Mouse (Mus musculus): ENCODE measurements at regions not wholly inside any gene's neighbourhood (a gene's known extent, or its start where the extent isn't known, plus 50 kb on each side); places are given as distances from the start of the nearest gene placed in this dataset.
A peak's percentile ranks its signal among the peaks of the same experiment; 100 is the strongest.

DNA sequence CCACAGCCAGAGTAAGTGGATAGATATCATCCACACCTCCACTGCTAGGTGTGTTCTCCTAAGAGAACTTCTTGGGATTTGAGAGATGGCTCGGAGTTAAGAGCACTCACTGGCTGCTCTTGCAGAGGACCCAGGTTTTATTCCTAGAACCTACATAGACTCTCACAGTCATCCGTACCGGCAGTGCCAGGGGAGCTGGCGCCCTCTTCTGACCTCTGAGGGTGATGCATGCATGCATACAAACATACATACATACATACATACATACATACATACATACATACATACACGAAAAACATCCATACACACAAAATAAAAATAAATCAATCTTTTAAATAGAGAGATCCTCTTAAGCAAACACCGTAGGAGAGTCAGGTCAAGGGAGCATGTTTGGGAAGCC is 70.1 kb upstream of the Ipo5 start:
- H3K4me3 ChIP-seq: no peak overlapping the region
- H3K36me3 ChIP-seq (ENCODE audit: poor library complexity, severe bottlenecking): no peaks in the 10 kb centered on the region
- WGBS: 82% methylated on average over 6 of the region's 6 CpGs
- H3K27ac ChIP-seq: no peak overlapping the region
- no peak overlapping the region for H3K9ac ChIP-seq
- no peaks in the 10 kb centered on the region for H3K27me3 ChIP-seq
- H3K4me2 ChIP-seq: no peak overlapping the region
- no peaks in the 10 kb centered on the region for H3K4me1 ChIP-seq
- no peaks in the 10 kb centered on the region for H3K9me3 ChIP-seq (replicated peaks)
- no peak for ATAC-seq

DNA sequence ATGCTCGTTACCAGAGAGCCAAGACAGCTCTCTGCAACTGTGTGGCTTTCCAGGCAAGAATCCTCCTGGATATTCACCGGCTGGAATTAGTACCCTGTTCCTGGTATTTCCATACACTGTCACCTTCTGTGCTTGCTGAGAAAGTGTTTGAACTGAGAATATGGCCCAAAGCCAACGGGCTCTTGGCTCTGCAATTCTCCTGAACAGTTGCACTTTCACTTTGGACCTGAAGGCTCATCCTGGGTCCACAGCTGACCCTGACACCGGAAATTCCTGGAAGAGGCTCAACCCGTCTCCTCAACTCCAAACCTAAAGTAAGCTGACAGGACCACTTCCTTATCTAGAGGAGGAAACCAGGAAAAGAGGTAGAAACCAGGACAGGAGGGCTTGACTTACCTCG is 69.7 kb upstream of the Ipo5 start:
- Histone ChIP-seq H3K9ac (no peak overlapping the region), H3K27me3 (no peaks in the 10 kb centered on the region), H3K9me3 (replicated peaks) (no peaks in the 10 kb centered on the region), H3K4me3 (no peak overlapping the region), H3K4me2 (no peak overlapping the region), H3K36me3 (ENCODE audit: poor library complexity, severe bottlenecking) (no peaks in the 10 kb centered on the region), H3K27ac (no peak overlapping the region), H3K4me1 (no peaks in the 10 kb centered on the region)
- WGBS: 87% methylated on average over 6 of the region's 6 CpGs
- no peak for ATAC-seq

DNA sequence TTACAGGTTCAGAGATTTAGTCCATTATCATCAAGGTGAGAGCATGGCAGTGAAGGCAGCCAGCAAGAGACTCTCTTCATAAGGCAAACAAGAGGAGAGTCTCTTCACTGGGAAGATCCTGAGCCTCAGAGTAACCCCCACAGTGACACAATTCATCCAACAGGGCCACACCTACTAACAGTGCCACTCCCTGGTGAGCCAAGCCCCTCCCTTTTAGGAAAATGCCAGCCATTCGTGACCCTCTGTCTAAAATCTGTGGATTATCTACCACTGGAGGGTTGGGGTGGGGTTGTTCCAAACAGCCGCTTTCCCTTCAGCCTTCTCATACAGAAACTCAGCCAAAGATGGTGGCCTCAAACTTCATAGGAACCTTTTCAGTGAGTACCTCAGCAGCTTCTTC is 65.9 kb upstream of the Ipo5 start:
- Histone ChIP-seq H3K27me3 (no peaks in the 10 kb centered on the region), H3K4me1 (peaks cover 7% of the 10 kb centered on the region; the same call in 1 of the 2 replicates), H3K4me2 (no peak overlapping the region), H3K36me3 (ENCODE audit: poor library complexity, severe bottlenecking) (no peaks in the 10 kb centered on the region), H3K4me3 (no peak overlapping the region), H3K9ac (no peak overlapping the region), H3K9me3 (replicated peaks) (no peaks in the 10 kb centered on the region), H3K27ac (no peak overlapping the region)
- 68% methylated on average over 2 of the region's 2 CpGs for WGBS
- no peak for ATAC-seq

DNA sequence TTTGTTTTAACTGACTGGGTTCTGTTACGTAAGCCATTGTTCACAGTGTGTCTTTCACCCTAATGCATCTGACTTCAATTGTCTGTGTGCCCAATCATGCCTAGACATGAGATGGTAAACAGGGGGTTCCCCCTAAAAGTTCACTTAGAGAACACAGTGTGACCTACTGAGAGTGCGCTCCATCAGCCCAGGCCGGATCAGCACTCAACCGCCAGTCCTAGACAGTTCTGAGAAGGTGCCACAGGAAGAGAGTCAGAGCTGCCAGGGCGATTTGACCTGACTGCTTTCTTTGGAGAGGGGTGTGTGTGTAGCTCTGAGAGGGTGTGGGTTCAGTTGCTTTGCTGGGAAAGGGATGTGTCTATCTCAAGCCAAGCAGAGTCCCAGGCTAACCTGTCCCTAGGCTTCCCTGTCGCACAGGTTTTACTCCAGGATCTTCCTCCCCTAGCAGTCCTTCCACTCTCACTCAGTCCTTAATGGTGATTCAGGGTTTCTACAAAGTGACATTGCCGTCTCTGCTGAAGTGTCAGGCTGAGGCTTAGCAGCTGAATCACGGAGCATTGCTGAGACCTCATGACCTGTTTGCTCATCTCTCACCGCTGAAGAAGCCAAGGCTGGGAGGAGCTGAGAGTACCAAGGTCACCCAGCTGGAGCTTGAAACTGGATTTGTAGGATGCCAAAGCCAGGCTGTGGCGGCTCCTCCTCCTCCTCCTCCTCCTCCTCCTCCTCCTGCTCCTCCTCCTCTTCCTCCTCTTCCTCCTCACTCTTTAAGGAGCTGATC is 64.8 kb upstream of the Ipo5 start:
- ATAC-seq: no peak
- WGBS: 74% methylated on average over 10 of the region's 10 CpGs

DNA sequence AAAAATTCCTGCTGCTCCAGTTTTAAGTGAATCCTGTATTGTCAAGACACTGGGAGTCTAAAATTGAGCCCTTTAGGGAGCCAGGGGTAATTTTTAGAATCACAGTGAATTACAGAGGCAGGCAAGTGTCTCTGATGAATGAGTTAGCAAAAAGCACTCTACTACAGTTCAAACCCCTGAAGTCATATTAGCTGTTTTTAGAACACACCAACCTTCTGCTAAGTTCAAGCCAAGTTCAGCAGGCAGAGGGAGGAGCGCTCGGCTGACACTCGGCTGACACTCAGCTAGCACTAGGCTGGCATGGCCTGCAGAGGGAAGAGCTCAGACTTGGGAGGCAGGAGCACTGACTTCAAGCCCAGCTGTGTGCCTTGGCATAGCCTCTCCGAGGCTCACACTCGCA is 64.0 kb upstream of the Ipo5 start:
- no peak for ATAC-seq
- Histone ChIP-seq H3K9me3 (replicated peaks) (no peaks in the 10 kb centered on the region), H3K9ac (no peak overlapping the region), H3K27me3 (no peaks in the 10 kb centered on the region), H3K4me1 (peaks cover 7% of the 10 kb centered on the region; the same call in 1 of the 2 replicates), H3K4me2 (no peak overlapping the region), H3K36me3 (ENCODE audit: poor library complexity, severe bottlenecking) (no peaks in the 10 kb centered on the region), H3K4me3 (no peak overlapping the region), H3K27ac (no peak overlapping the region)
- WGBS: 77% methylated on average over 5 of the region's 5 CpGs

More for the DNA sequence above, 64.8 kb upstream of the Ipo5 start:
- H3K4me2 ChIP-seq: no peak overlapping the region
- no peak overlapping the region for H3K27ac ChIP-seq
- no peaks in the 10 kb centered on the region for H3K36me3 ChIP-seq (ENCODE audit: poor library complexity, severe bottlenecking)
- no peak overlapping the region for H3K9ac ChIP-seq
- H3K9me3 ChIP-seq (replicated peaks): no peaks in the 10 kb centered on the region
- peaks cover 7% of the 10 kb centered on the region; the same call in 1 of the 2 replicates for H3K4me1 ChIP-seq
- H3K4me3 ChIP-seq: no peak overlapping the region
- no peaks in the 10 kb centered on the region for H3K27me3 ChIP-seq

DNA sequence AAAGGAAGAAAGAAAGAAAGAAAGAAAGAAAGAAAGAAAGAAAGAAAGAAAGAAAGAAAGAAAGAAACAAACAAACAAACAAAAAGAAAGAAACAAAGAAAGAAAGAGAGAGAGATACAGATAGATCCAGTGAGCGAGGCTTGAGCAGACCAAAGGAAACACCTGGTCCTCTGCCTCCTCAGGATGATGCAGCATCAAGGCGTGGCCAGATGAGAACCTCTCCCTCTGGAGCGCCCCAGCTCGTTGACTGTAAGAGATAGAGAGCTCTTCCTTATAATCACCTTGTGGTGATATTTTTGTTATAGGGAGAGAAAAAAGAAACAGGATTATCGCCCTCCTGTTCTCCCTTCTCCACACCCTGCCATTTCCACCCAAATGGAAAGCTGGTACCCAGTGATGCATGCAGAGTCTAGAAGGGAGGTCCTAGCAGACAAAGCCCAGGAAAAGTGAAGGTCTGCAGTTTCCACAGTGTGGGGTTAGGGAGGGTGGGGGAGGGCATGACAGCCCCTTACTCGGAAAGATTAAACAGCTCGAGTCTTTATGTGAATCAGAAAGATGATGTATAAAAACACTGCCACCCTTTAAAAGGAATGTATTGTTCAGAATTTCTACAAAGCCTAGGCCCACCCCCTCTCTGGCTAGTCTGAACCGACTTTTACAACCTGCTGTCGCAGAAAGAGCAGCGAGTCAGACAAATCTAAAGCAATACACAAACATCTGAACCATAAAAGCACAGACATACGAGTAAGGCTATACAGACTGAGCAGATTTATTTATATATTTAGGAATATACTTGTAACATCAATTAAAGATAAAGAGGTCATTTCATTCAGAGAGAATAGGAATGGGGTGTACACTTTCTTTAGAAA is 62.7 kb upstream of the Ipo5 start:
- 42% methylated on average over 11 of the region's 11 CpGs for WGBS
- H3K4me1 ChIP-seq: peaks cover 7% of the 10 kb centered on the region; the same call in 1 of the 2 replicates
- no peaks in the 10 kb centered on the region for H3K36me3 ChIP-seq (ENCODE audit: poor library complexity, severe bottlenecking)
- no peaks in the 10 kb centered on the region for H3K27me3 ChIP-seq
- H3K9ac ChIP-seq: no peak overlapping the region
- H3K4me2 ChIP-seq: no peak overlapping the region
- ATAC-seq: no peak
- H3K4me3 ChIP-seq: no peak overlapping the region
- H3K27ac ChIP-seq: no peak overlapping the region
- no peaks in the 10 kb centered on the region for H3K9me3 ChIP-seq (replicated peaks)

DNA sequence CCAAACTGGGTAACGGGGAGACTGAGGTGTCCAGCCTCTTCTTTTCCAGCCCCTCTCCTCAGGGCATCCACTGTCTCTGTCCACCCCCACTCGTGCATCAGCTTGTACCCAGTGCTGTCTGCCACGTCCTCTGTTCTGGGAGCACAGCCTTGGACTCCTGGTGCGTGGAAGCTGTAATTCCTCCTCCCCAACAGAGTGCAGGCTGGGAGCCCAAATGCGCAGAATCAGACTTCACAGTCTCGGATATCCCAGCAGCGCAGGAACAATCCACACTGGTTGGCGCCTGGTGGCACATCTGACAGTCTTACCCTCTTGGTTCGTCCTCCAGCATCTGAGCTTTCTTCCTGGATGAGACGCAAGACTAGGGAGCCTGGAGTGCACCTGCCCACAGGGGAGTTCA is 61.9 kb upstream of the Ipo5 start:
- H3K36me3 ChIP-seq (ENCODE audit: poor library complexity, severe bottlenecking): no peaks in the 10 kb centered on the region
- WGBS: 76% methylated on average over 10 of the region's 10 CpGs
- no peak overlapping the region for H3K27ac ChIP-seq
- ATAC-seq: no peak
- no peaks in the 10 kb centered on the region for H3K27me3 ChIP-seq
- H3K4me3 ChIP-seq: no peak overlapping the region
- H3K9me3 ChIP-seq (replicated peaks): no peaks in the 10 kb centered on the region
- no peak overlapping the region for H3K4me2 ChIP-seq
- no peak overlapping the region; the same call in 1 of the 2 replicates for H3K9ac ChIP-seq
- peaks cover 7% of the 10 kb centered on the region; the same call in 1 of the 2 replicates for H3K4me1 ChIP-seq

DNA sequence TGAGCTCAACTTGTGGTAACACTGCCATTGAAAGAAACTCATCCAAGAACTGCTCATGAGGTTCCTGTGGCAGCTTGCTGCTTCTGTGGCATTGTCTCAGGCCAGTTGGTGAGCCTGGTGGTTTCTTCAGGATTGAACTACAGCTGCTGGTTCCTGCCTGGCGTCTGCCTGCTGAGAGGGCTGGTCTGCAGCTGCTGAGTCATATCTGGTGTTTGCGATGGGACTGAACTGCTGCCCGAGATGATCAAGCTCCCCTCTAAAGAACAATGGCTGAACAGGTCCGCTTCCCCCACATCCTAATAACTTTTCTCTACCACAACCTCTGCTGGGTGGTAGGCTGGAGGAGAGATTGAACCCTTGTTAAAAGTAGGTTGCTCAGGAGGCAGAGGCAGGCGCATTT is 57.4 kb upstream of the Ipo5 start:
- Histone ChIP-seq H3K27ac (no peak overlapping the region), H3K4me1 (0 out of 2 replicates have a peak, but pooled peaks cover 3% of the 10 kb centered on the region), H3K27me3 (no peaks in the 10 kb centered on the region), H3K9me3 (replicated peaks) (peaks cover 8% of the 10 kb centered on the region; the same call in 1 of the 2 replicates), H3K4me3 (no peak overlapping the region), H3K36me3 (ENCODE audit: poor library complexity, severe bottlenecking) (no peaks in the 10 kb centered on the region), H3K4me2 (no peak overlapping the region), H3K9ac (no peak overlapping the region)
- no peak for ATAC-seq
- 89% methylated on average over 5 of the region's 5 CpGs for WGBS

DNA sequence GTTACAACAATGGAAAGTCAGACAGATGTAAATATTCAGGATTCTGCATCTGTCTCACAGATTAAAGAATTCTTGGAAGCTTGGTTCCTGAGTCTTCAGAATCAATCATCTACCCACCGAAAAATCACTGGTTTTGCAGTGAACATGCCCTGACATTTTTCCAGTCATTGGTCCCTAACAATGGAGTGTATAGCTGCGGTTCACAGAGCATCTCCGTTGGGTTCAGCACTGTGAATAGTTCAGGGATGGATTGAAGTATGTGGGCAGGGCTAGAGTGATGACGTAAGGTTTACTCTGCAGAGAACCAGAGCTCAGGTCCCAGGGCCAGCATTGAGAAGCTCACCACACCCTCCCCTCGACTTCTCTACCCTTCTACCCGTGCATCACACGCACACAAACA is 56.5 kb upstream of the Ipo5 start:
- no peaks in the 10 kb centered on the region for H3K4me1 ChIP-seq
- ATAC-seq: no peak
- no peaks in the 10 kb centered on the region for H3K36me3 ChIP-seq (ENCODE audit: poor library complexity, severe bottlenecking)
- no peak overlapping the region for H3K4me3 ChIP-seq
- no peak overlapping the region for H3K27ac ChIP-seq
- H3K9ac ChIP-seq: no peak overlapping the region
- H3K27me3 ChIP-seq: no peaks in the 10 kb centered on the region
- no peak overlapping the region for H3K4me2 ChIP-seq
- peaks cover 13% of the 10 kb centered on the region; the same call in 1 of the 2 replicates for H3K9me3 ChIP-seq (replicated peaks)
- WGBS: 58% methylated on average over 7 of the region's 7 CpGs

DNA sequence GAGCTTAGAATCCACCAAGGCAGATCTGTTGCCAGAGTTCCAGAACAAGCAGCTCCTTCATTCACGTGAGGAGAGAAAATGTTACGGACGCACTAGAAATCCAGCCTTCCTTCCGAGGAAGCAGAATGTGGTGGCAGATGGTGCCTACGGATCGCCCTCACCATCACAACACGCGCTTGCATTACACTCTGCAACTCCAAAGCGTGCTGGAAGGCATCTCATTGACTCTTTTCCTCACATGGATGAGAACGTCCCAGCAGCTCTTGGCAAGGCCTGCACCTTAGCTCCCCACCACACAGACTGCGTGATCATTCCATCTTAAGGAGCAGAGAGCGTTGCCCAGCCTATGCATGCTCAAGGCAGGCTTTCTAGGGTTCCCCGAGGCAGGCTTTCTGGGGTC is 55.8 kb upstream of the Ipo5 start:
- Histone ChIP-seq H3K9ac (no peak overlapping the region), H3K9me3 (replicated peaks) (peaks cover 13% of the 10 kb centered on the region; the same call in 1 of the 2 replicates), H3K4me2 (no peak overlapping the region), H3K27me3 (no peaks in the 10 kb centered on the region), H3K4me1 (no peaks in the 10 kb centered on the region), H3K4me3 (no peak overlapping the region), H3K36me3 (ENCODE audit: poor library complexity, severe bottlenecking) (no peaks in the 10 kb centered on the region), H3K27ac (no peak overlapping the region)
- 87% methylated on average over 13 of the region's 13 CpGs for WGBS
- peak; percentile 67; the same call in 1 of the 2 replicates for ATAC-seq
